Mouse (Mus musculus) cerebellum, postnatal 36 days (tissue): ENCODE measurements around the gene 1700001O22Rik.

ENCODE experiments used
- DNase-seq, 2 experiments: peaks; one replicate each; pipeline ENCODE4 v3.0.0; 2021 to 2022; ENCODE audit warnings: mixed read lengths in 2 of 2

1700001O22Rik gene

GRCm38 (mm10) chr2:30803604-30804003 lies at the start of gene 1700001O22Rik:
TSS of gene 1700001O22Rik (minus strand) at chr2:30803661.
- no peak for DNase-seq

- no peak for DNase-seq
These were observed 49.4 kb upstream of the 1700001O22Rik start for GRCm38 (mm10) chr2:30852771-30853313.

GRCm38 (mm10) chr2:30850581-30850980 lies 47.1 kb upstream of the 1700001O22Rik start:
- no peak for DNase-seq

GRCm38 (mm10) chr2:30848184-30848583 lies 44.7 kb upstream of the 1700001O22Rik start:
- no peak for DNase-seq

GRCm38 (mm10) chr2:30846723-30847122 lies 43.3 kb upstream of the 1700001O22Rik start:
- DNase-seq = no peak

GRCm38 (mm10) chr2:30846236-30846635 lies 42.8 kb upstream of the 1700001O22Rik start:
- no peak for DNase-seq

GRCm38 (mm10) chr2:30845152-30846070 lies 42.0 kb upstream of the 1700001O22Rik start:
- DNase-seq = no peak

GRCm38 (mm10) chr2:30842615-30843014 lies 39.2 kb upstream of the 1700001O22Rik start:
- no peak for DNase-seq

- DNase-seq = no peak
These were observed 33.0 kb upstream of the 1700001O22Rik start for GRCm38 (mm10) chr2:30836238-30836990.

GRCm38 (mm10) chr2:30834373-30835022 lies 31.0 kb upstream of the 1700001O22Rik start, which contains the start of gene Prrx2:
TSS of gene Prrx2 (plus strand) at chr2:30834972.
- no peak for DNase-seq

- no peak for DNase-seq
These were observed 30.2 kb upstream of the 1700001O22Rik start for GRCm38 (mm10) chr2:30833644-30834043.

GRCm38 (mm10) chr2:30830283-30830795 lies 26.9 kb upstream of the 1700001O22Rik start, which contains the start of gene Asb6:
TSS of gene Asb6 (minus strand) at chr2:30830333.
- DNase-seq = no peak

- no peak for DNase-seq
These were observed 25.9 kb upstream of the 1700001O22Rik start for GRCm38 (mm10) chr2:30829315-30829714.

GRCm38 (mm10) chr2:30827749-30828475 lies 24.5 kb upstream of the 1700001O22Rik start:
- DNase-seq = peak; percentile 96 to 97

GRCm38 (mm10) chr2:30826825-30827748 lies 23.6 kb upstream of the 1700001O22Rik start:
- peak in 1 of 2 experiments; percentile 26 for DNase-seq

GRCm38 (mm10) chr2:30823385-30824153 lies 20.1 kb upstream of the 1700001O22Rik start:
- DNase-seq = peak; percentile 17 to 18

- DNase-seq = no peak
These were observed 19.0 kb upstream of the 1700001O22Rik start for GRCm38 (mm10) chr2:30822460-30822859.

- DNase-seq = no peak
These were observed 17.6 kb upstream of the 1700001O22Rik start for GRCm38 (mm10) chr2:30821073-30821472.

GRCm38 (mm10) chr2:30819873-30820272 lies 16.4 kb upstream of the 1700001O22Rik start:
- no peak for DNase-seq

GRCm38 (mm10) chr2:30816383-30816782 lies 12.9 kb upstream of the 1700001O22Rik start:
- DNase-seq = no peak
